Mouse (Mus musculus): ENCODE measurements at regions not wholly inside any gene's neighbourhood (a gene's known extent, or its start where the extent isn't known, plus 50 kb on each side); places are given as distances from the start of the nearest gene placed in this dataset.

GRCm38 (mm10) chr10:81996742-81997536 is 51.0 kb upstream of the Zfp873 start:
- peak; percentile 95 for DNase-seq (ENCODE audit: low read depth)

All from brain, embryonic 14.5 days (tissue).